Comparison of ENCODE assay signal across 10 mouse cellular contexts in genomic region chr4:134117012-134117411, GRCm38 (mm10). TPM values are rescaled to one million over a fixed set of nuclear protein-coding genes. Genes with fewer than 3 reads are reported as not detected.
A peak's percentile ranks its signal among the peaks of the same experiment; 100 is the strongest.
DNase-seq lines count a peak whose midpoint lies in the region; ATAC-seq and TF ChIP-seq lines count a peak whose summit lies in the region.
"Had no signal": no experiment of that assay in that cellular context is flagged by ENCODE, and none has a peak within 500 bp of the region (broad histone marks: within the 10 kb centered on the region; RNA-seq: fewer than 3 reads in every experiment).

No protein-coding gene starts in this region.

- H3K4me2 ChIP-seq in forebrain, embryonic 15.5 days (replicated peaks): no peak overlapping the region
- H3K4me2 ChIP-seq: embryonic facial prominence, embryonic 13.5 days; limb, embryonic 12.5 days had no signal

- H3K9me3 ChIP-seq in E14TG2a.4 (ENCODE audit: low read length): no peaks in the 10 kb centered on the region
- no peaks in the 10 kb centered on the region for H3K9me3 ChIP-seq in forebrain, embryonic 15.5 days
- H3K9me3 ChIP-seq: embryonic facial prominence, embryonic 13.5 days; limb, embryonic 12.5 days had no signal

- ATAC-seq in forebrain, embryonic 15.5 days (replicated peaks): no peak

- H3K36me3 ChIP-seq in E14TG2a.4 (ENCODE audit: insufficient read depth, low read length): 0 out of 2 replicates have a peak, but pooled peaks cover 3% of the 10 kb centered on the region
- H3K36me3 ChIP-seq in liver, adult 2 months (ENCODE audit: control insufficient read depth, insufficient read depth, low read length): no peaks in the 10 kb centered on the region
- H3K36me3 ChIP-seq in forebrain, embryonic 15.5 days: no peaks in the 10 kb centered on the region
- H3K36me3 ChIP-seq: embryonic facial prominence, embryonic 13.5 days; limb, embryonic 12.5 days had no signal

- peak; percentile 94 for DNase-seq in CD4-positive helper T cell, adult 2 months (ENCODE audit: low read depth, low spot score)
- peak; percentile 31 for DNase-seq in liver, adult 2 months (ENCODE audit: extremely low read depth, low read depth, low spot score)
- DNase-seq in skeletal muscle tissue, adult 2 months (ENCODE audit: low read depth, low spot score): peak; percentile 61
- no peak for DNase-seq in embryo, embryonic 10 days (ENCODE audit: low spot score)
- DNase-seq in adrenal gland, postnatal 25 days: no peak
- DNase-seq: kidney, adult 8-10 months had no signal

- no peak overlapping the region for H3K27ac ChIP-seq in liver, adult 2 months (replicated peaks; ENCODE audit: insufficient read depth, low read depth, low read length)
- H3K27ac ChIP-seq in forebrain, embryonic 15.5 days (replicated peaks): no peak overlapping the region
- H3K27ac ChIP-seq: embryonic facial prominence, embryonic 13.5 days; limb, embryonic 12.5 days had no signal

- TF ChIP-seq CTCF in E14TG2a.4 (conservative IDR thresholded peaks at IDR 0.05; ENCODE audit: low read length): no peak
- TF ChIP-seq CTCF in liver, adult 2 months (IDR thresholded peaks at IDR 0.05; ENCODE audit: low read depth, low read length): no peak

- H3K27me3 ChIP-seq in E14TG2a.4 (ENCODE audit: insufficient read depth, low read length): no peaks in the 10 kb centered on the region
- no peaks in the 10 kb centered on the region for H3K27me3 ChIP-seq in liver, adult 2 months (ENCODE audit: control insufficient read depth, insufficient read depth, low read length)
- no peaks in the 10 kb centered on the region for H3K27me3 ChIP-seq in forebrain, embryonic 15.5 days
- H3K27me3 ChIP-seq: embryonic facial prominence, embryonic 13.5 days; limb, embryonic 12.5 days had no signal

- TF ChIP-seq POLR2A in liver, adult 2 months (IDR thresholded peaks at IDR 0.05; ENCODE audit: extremely low read depth, insufficient read depth, low read length): no peak

- WGBS in liver, adult 2 months: 67% methylated on average over 8 of the region's 8 CpGs
- WGBS in forebrain, embryonic 15.5 days: 87% methylated on average over 8 of the region's 8 CpGs

- H3K79me2 ChIP-seq in liver, adult 2 months (ENCODE audit: control insufficient read depth, insufficient read depth, low read length): no peaks in the 10 kb centered on the region

- H3K4me1 ChIP-seq in E14TG2a.4 (replicated peaks; ENCODE audit: low read depth, low read length): peaks cover 98% of the 10 kb centered on the region
- no peaks in the 10 kb centered on the region for H3K4me1 ChIP-seq in liver, adult 2 months (ENCODE audit: control insufficient read depth, insufficient read depth, low read length)
- H3K4me1 ChIP-seq in forebrain, embryonic 15.5 days: no peaks in the 10 kb centered on the region

- peak overlapping the region; percentile 81; the same call in 1 of the 2 replicates for H3K4me3 ChIP-seq in E14TG2a.4 (replicated peaks; ENCODE audit: low read length)
- no peak overlapping the region for H3K4me3 ChIP-seq in liver, adult 2 months (ENCODE audit: insufficient read depth, low read depth, low read length)
- no peak overlapping the region for H3K4me3 ChIP-seq in forebrain, embryonic 15.5 days
- H3K4me3 ChIP-seq: embryonic facial prominence, embryonic 13.5 days; limb, embryonic 12.5 days had no signal

- no peak overlapping the region for H3K9ac ChIP-seq in liver, adult 2 months (ENCODE audit: low read depth, low read length)
- H3K9ac ChIP-seq in forebrain, embryonic 15.5 days (replicated peaks): no peak overlapping the region; the same call in 1 of the 2 replicates
- H3K9ac ChIP-seq: embryonic facial prominence, embryonic 13.5 days; limb, embryonic 12.5 days had no signal

RNA-seq across cellular contexts. Expression of gene Sh3bgrl3, which starts 11.6 kb away (rescaled TPM):
- total RNA-seq in liver, adult 2 months (2014; rRNA removed): 6.0 and 10.3 TPM in 2 replicates
- 36.6 and 45.0 TPM in 2 replicates for polyA plus RNA-seq in liver, adult 2 months (2012; rRNA removed)
- 326 and 335 TPM in 2 replicates for polyA plus RNA-seq in forebrain, embryonic 15.5 days (2015; fragmentation: Nextera tagmentation; extraction: Ambion mirVana)
- total RNA-seq in adrenal gland, postnatal 25 days (2021): 62.5 and 73.2 TPM in 2 replicates

RNA-seq across cellular contexts. Expression of gene Ubxn11, which starts 14.6 kb away (rescaled TPM):
- 0.09 and 0.34 TPM in 2 replicates for total RNA-seq in liver, adult 2 months (2014; rRNA removed)
- polyA plus RNA-seq in liver, adult 2 months (2012; rRNA removed): 0.66 and 1.2 TPM in 2 replicates
- 12.8 and 15.7 TPM in 2 replicates for polyA plus RNA-seq in forebrain, embryonic 15.5 days (2015; fragmentation: Nextera tagmentation; extraction: Ambion mirVana)
- 8.1 and 9.4 TPM in 2 replicates for total RNA-seq in adrenal gland, postnatal 25 days (2021)

RNA-seq across cellular contexts. Expression of gene Cd52, which starts 22.1 kb away (rescaled TPM):
- 20.0 and 26.8 TPM in 2 replicates for total RNA-seq in liver, adult 2 months (2014; rRNA removed)
- polyA plus RNA-seq in liver, adult 2 months (2012; rRNA removed): 7.6 and 10.4 TPM in 2 replicates
- polyA plus RNA-seq in forebrain, embryonic 15.5 days (2015; fragmentation: Nextera tagmentation; extraction: Ambion mirVana): 1.5 and 1.9 TPM in 2 replicates
- 3.5 and 8.4 TPM in 2 replicates for total RNA-seq in adrenal gland, postnatal 25 days (2021)

RNA-seq across cellular contexts. Expression of gene Crybg2, which starts 56.4 kb away (rescaled TPM):
- total RNA-seq in liver, adult 2 months (2014; rRNA removed): 0.94 and 1.4 TPM in 2 replicates
- 0.42 and 1.6 TPM in 2 replicates for polyA plus RNA-seq in liver, adult 2 months (2012; rRNA removed)
- polyA plus RNA-seq in forebrain, embryonic 15.5 days (2015; fragmentation: Nextera tagmentation; extraction: Ambion mirVana): 1.0 and 1.8 TPM in 2 replicates
- total RNA-seq in adrenal gland, postnatal 25 days (2021): 0.15 TPM in 1 of 2 replicates, not detected in the other

Comparison
In these comparisons a context has a peak if more than half of its experiments do, and no peak if none do; other contexts are left out.
1. DNase-seq: peak in CD4-positive helper T cell, adult 2 months (single experiment), liver, adult 2 months (single experiment) and skeletal muscle tissue, adult 2 months (single experiment); none in embryo, embryonic 10 days (single experiment) and adrenal gland, postnatal 25 days (single experiment).